Mouse (Mus musculus) gastrocnemius, adult 8-10 months (tissue): ENCODE measurements around the gene Gm11042. TPM values are rescaled to one million over a fixed set of nuclear protein-coding genes. Genes with fewer than 3 reads are reported as not detected.

ENCODE experiments used
- DNase-seq, 2 experiments: peaks; one replicate each; pipeline ENCODE4 v3.0.0; 2022; ENCODE audit warnings: low spot score in 2 of 2
- total RNA-seq, 4 experiments: library from RNA; stranded (reverse); gene quantifications; 2 replicates each; pipeline ENCODE4 v1.2.4; 2022

Gm11042 gene
- total RNA-seq, 4 experiments from 2014 or later, result not detected

DNA sequence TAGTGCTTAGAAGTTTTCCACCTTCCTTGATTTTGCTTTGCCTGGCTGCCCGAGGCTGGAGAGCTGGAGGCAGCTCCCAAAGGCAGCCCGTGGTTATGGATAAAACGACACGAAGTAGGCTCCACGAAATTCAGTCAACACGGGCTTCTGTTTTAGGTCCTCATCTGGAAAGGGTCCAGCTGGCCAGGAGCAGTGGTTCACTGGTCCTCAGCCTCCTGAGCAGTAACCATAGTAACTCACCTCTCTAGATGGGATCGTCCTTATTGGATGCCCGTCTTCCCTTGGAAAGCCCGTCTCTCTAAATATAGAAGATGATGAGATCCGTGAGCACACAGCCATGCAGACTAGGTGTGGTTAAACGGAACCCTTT, 31.5 kb downstream of the Gm11042 start:
- DNase-seq, result no peak

DNA sequence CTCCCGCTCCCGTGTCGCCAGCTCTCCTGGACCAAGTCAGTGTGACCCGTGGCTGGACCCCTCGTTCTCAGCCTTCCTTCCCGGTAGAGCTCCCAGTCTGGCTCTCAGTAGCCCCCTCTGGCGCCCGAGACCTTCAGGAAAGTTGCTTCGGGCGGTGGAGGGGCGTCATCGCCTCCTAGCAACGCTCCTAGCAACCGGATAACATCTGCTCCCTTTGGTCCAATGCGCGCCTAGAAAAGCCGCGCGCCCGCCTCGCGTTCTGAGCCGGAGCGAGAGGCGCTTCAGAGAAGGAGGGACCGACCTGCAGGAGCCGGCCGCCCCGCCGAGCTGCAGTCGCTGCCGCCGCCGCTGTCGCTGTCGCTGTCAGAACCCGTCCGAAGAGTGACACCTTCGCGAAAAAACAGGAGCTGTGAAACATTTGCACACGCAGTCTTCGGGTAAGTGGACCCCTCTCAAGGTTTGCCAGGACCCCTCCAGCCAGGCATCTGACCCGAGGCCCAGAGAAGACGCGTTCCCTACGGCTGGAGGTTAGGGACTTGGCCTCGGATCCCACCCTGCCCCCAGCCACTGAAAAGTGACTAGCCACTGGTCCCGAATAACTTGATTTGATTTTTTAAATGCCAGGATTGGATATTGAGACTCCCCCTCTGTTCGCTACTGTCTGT, 32.0 kb downstream of the Gm11042 start:
- peak in 1 of 2 experiments; percentile 24 for DNase-seq

DNA sequence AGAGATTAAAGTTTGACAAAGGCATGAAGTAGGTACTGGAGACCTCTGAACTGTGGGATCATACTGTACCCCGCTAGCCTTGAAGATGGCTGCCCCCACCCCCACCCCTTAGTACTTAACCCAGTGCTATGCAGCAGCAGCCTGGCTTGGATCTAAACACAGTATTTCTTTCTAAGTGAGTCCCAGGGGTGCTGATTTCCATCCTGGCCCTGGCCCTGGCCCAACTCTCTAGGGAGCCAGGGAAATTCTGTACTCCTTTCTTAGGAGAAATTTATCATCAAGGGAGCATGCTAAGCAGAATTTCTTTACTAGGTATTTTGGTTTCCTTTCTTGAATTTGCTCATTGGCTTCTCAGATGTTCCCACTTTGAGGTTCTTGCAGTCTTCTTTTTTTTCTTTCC, 33.3 kb downstream of the Gm11042 start:
- DNase-seq, result no peak

DNA sequence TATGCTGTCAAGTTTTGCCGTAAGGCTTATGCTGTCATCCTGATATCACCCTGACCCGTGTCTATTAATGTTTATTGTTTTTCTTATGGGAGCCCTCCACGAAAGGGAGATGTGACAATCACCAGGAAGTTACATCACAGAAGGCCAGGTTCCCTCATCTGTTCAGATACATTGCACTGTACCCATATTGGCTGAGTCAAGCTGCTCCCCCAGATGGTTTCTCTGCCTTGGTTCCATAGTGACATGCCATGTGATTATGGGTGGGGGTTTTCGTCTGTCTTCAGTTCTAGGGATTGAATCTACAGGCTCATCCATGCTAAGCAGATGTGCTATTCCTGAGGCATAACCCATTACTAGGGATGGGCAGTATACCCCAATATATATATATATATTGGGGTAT, 34.8 kb downstream of the Gm11042 start:
- DNase-seq, result no peak

DNA sequence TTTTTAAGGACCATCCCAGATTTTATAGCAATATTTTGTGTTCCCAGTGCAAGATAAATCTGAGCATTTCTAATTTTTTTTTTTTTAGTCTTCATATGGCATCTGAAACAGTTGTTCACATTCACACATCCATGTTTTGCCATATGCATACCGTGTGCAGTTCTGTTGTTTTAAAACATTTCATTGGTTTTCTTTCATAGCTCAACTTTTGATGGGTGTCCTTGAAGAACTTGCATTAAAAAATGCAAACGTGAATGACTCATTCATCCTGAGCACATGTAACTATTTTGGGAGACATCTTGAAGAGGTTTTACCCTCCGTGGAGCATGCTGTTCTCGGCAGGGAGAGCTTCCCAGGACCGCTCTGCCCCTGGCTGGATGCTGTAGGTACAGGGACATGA, 38.9 kb downstream of the Gm11042 start:
- no peak for DNase-seq

DNA sequence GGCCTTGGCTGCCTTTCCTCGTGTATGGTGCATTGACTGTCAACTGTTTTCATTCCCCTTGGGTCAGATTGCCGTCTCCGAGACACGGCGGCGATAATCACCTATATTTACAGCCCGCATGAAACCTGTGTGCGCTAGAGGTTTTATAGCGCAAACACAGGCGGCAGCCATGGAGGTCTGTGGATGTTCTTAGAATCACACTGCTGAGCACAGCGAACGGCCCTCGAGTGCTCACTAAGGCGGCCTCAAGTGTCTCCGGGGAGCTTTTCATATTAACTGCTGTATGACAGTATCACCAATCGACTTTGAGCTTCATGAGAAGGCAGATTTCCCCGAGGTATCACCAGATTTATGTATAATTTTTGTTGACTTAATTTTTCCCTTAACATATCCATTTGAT, 43.6 kb downstream of the Gm11042 start:
- DNase-seq, result no peak

DNA sequence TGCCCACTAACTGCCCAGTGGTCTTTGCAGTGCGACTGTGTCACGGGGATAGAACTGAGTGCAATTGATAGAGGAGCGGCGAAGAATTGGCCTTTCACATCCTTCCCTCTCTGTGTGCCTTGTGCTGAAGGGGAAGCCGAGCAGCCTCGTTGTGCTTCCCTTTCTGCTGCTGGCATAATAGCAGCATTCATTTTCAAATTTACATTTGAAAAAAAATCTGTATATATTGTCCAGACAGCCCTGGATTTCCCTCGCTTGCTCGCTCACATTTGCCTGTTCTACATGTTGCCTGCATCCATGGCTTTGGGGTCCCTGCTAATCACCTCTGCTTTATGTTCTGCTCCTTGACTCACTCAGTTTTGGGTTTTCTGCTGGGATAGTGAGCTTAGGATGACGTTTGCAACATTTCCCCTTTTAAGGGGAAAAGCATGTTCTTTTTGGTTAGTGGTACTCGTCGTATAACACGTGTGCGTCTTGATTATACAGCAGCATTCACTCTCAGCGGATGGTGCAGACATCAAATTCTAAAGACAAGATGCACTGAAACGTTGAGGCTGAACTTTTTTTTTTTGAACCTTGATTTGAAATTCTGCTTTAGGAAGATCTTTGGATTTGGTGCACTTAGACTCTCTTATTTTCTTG, 47.4 kb downstream of the Gm11042 start:
- no peak for DNase-seq

DNA sequence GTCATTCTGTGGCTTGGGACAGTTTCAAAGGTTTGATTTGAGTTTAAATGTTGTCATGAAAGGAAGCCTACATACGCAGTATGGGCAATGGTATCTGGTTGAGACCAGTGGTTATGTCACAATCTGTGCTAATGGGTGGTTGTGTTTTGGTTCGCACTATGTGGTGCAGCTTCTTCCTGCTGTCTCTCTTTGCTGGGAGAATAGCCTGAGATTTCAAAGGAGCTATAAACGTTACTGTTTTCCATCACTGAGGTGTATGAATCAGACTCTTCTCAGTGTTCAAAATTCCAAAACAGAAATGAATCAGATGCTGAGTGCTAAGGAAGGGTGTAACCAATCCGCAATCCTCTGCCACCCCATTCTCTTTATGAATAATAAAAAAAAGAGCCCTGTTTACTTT, 49.1 kb downstream of the Gm11042 start:
- no peak for DNase-seq
